Mouse (Mus musculus) large intestine, adult 2 months (tissue): Measurements from ENCODE around the gene Csad. TPM values are rescaled to one million over a fixed set of nuclear protein-coding genes. Genes with fewer than 3 reads are reported as not detected.

Experiments used
- DNase-seq: peaks from one replicate; pipeline ENCODE4 v3.0.0-alpha.2; 2012; ENCODE audit warnings: low read depth, low spot score
- WGBS: fragments of 180-500 bp; shearing (Covaris S2); methylation state at CpG from one replicate; pipeline ENCODE4 v1.1.7; 2018; 5-methylcytosine and 5-hydroxymethylcytosine counted together
- polyA plus RNA-seq: library from polyadenylated mRNA; depleted of rRNA; stranded (reverse); fragments of >200 nt; gene quantifications from 2 replicates; pipeline ENCODE4 v1.2.3, GENCODE M21; 2012

Gene Csad
- polyA plus RNA-seq, 1 experiment: 18.9 TPM

DNA sequence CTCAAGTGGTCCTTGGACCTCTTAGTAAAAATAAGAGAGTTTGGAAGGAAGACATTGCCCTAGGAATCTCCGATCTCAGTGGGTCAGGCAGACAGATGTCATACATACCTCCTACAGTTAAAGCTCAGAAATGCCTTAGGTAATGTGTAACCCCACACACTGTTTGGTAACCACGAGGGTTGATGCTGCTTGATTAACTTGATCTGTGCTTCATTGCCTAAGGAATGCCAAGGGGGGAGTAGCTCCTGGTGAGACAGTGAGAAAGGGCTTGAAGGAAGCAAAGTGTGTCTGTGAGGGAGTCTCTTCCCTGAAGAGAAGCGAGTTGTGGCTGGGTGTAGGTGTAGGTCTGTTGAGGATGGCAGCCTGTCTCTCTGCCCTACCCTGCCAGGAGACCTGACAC lies 2.8 kb upstream of the Csad start:
- DNase-seq: no peak
- 63% methylated on average over 3 of the region's 3 CpGs for WGBS

DNA sequence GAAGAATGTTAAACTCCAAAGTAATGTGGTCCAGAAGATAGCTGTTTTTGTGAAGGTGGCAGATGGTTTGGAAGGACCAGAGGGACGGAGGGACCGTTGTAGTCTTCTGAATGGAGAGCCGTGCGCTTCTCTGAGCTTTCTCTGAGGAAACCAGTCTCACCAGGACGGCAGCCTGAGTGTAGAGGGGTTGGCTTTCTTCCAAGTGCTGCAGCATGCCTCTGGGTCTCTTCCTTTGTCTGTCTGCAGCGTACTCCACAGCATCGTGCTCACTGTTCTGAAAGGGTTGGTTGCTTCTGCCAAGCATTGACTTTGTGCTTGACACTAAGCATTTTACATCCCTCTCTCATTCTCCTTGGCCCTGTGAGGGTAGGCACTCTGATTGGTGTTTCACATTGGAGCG lies 1.3 kb upstream of the Csad start:
- DNase-seq: no peak
- 45% methylated on average over 8 of the region's 8 CpGs for WGBS

DNA sequence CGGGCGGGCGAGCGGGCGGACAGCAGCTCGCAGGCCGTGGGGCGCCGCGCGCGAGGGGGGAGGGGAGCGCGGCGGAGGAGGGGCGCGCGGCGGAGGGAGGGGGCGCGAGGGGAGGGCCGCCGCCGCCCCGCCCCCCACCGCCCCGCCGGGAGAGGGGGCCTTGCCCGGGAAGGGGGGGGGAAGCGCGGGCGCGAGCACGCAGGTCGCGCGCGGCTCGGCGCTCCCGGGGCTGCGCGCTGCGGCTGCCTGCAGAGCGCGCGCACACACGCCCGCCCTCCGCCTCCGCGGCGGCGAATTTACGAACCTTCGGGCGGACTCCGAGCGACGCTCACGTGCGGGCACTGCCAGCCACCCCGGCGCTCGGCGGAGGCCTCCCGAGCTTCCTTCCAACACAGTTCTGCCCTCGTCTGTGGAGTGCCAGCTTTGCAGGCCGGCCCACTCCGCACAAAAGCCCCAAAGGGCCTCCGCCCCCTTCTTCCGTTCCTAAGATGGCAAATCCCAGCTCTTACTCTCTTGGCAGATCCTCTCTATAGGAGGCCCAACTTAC lies 616 bp downstream of the Csad start:
- no peak for DNase-seq
- WGBS: under 1% methylated on average over 50 of the region's 72 CpGs

DNA sequence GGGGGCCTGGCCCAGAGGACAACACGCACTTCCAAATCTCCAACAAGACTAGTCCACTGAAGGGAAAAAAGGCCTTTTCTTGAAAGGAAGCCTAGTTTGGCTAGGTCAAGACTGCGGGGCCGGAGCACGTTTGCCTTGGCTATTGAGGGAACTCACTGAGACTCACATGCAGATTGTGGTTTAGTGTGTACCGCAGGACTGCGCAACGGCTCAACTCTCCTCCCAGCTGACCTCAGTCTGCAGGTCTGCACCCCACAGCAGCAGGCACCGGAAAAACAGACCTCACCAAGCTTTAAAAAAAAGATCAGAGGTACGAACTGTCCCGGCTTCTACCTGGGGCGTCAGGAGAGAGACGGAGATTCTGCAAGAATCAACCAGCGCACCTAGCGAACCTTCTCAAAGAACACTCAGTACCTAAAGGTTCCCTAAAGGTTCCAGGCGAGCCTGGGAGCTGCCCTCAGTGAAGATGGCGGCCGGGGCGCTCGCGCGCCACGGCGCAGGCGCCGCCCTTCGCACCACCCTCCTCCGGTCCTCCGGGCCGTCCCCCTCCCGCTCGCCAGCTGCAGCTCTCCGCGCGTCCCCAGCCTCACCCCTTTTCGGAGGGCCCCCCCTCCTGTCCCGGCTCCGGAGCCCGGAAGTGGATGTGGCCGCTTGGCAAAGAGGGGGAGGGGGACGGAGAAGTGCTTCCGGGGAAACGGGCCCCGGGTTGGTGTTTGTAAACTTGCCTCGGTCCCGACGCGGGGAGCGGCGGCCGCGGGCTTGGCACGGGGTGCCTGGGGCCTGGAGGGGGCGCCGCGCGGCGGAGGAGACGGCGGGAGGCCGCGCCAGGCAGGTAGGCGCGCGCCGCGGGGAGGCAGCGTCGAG lies 1.3 kb downstream of the Csad start, which contains the start of gene Zfp740:
TSS of gene Zfp740 (plus strand) at position 279 of the 864 bp plus-strand sequence.
- peak; percentile 80 for DNase-seq
- 1% methylated on average over 65 of the region's 68 CpGs for WGBS

DNA sequence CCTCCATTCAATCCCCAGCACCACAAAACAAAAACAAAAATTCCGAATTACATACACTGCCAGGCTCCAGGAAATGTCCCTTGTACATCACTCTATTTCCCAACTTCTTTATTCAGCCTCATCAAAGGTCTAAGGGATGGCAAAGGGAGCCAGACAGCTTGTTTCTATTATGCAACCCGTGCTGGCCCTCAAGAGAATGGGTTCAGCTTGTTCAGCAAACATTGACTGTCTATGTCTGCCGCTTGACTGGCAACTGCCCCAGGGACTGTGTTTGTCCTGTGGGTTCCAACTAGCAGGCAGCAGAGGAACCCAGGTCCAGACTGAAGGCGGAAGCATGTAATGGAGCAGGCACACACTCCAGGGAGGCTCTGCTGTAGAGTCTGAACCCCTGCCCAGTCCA lies 5.7 kb downstream of the Csad start:
- DNase-seq: no peak
- WGBS: 68% methylated on average over 4 of the region's 4 CpGs

DNA sequence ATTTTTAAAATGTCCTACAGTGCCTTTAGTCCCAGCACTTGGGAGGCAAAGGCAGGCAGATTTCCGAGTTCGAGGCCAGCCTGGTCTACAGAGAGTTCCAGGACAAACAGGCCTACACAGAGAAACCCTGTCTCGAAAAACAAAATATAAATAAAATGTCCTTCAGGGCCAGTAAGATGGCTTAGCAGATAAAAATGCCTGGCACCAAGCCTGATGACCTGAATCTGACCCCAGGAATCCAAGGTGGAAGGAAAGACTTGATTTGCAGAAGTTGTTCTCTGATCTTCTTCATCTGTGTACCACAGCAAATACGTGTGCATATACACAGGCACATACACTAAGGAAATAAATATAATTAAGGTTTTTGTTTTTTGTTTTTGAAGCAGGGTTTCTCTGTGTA lies 9.2 kb downstream of the Csad start:
- WGBS: 47% methylated on average over 4 of the region's 4 CpGs
- no peak for DNase-seq

DNA sequence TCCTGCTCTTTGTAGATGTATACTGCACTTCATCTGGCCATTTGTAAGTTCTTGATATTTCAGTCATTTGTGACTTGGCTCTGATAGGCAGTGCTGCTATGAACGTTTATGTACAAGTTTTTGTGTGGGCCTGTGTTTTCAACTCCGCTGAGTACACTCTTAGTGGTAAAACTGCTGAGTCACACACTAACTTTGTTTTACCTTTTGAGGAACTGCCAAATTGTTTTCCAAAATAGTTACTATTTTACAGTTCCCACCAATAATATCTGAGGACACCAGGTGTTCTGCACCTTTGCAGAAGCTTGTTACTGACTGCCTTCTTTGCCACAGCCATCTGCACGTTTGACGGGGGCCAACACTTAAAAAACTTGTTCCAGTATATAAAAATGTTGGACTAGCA lies 10.1 kb downstream of the Csad start:
- DNase-seq: no peak
- WGBS: 27% methylated on average over 4 of the region's 4 CpGs

DNA sequence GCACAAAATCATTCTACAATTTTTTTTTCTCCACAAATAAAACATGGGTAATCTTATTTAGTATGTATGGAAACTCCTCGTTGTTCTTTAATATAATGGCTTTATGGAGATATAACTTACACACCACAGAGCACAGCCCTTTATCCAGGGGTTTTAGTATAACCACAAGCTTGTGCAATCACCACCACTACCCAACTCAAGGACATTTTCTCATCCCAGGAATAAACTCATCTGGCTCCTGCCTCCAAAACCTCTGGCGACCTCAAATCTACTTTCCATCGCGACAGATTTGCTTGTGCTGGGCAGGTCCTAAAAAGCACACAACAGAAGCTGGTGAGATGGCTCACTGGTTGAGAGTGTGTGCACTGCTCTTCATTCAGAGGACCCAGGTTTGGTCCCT lies 10.9 kb downstream of the Csad start:
- no peak for DNase-seq
- WGBS: 65% methylated on average over 4 of the region's 4 CpGs

DNA sequence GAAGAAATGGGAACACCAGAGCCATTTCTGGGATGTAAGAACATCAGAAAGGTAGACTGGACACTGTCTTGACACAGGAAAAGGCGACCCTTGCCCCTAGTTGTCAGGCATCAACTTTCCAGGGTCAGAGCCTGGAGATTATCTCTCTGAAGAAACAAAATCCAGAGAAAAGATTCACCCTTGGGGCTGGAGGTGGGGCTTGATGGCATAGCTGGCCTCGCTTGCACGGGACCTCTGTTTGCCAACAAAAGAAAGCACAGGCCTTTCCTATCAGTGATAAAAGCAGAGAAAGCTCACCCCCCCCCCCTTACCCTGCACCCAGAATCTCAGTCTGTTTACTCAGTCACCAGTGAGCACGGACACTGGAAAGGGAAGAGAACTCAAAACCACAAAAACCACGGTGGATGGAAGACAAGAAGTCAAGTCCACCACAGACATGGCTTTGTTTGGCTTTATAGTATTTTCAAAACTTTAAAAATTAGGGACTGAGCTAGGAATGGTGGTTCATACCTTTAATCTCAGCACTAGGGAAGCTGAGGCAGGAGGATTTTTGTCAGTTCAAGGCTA lies 11.6 kb downstream of the Csad start:
- WGBS: 44% methylated on average over 5 of the region's 5 CpGs
- no peak for DNase-seq

DNA sequence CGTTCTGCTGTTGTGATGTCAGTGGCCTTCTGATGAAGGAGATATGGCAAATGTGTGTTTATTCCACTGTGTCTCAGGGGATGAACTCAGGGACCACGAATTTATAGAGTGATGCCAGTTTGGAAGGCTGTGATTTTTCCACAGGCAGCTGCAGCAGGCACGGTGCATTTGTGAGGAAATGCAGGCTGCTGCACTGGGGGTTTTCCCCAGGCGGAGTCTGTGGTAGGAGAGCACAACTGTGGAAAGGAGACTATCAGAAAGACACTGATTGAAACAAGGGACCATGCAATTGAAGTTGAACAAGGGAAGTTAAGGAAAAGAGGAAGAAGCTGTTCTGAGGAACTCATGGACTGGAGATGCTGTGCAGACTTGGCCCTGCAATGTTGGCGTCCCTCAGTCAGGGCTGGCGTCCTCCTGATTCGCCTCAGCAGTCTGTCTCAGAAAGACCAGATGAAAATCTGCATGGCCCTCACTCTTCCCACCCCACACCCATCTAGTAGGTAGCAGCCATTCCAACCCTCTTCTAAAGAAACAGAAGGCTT lies 12.2 kb downstream of the Csad start:
- DNase-seq: no peak
- 53% methylated on average over 7 of the region's 7 CpGs for WGBS

DNA sequence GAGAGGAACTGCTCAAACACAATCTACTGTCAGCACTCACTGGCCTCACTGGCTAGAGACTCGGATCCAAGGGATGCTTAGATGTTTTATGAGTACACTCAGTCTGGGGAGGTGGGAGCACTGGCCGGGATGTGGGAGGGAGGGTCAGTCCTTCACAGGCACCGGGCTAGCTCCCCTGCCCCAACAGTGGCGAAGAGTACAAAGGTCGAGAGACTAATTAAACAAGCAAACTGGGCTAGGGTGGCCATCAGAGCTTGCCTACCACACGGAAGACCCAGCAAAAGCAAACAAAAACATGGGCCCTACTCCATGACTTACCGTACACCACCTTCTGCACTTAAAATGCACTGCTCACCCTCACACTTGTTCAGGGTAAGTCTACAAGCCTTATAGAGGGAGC lies 12.8 kb downstream of the Csad start:
- 36% methylated on average over 7 of the region's 7 CpGs for WGBS
- no peak for DNase-seq

DNA sequence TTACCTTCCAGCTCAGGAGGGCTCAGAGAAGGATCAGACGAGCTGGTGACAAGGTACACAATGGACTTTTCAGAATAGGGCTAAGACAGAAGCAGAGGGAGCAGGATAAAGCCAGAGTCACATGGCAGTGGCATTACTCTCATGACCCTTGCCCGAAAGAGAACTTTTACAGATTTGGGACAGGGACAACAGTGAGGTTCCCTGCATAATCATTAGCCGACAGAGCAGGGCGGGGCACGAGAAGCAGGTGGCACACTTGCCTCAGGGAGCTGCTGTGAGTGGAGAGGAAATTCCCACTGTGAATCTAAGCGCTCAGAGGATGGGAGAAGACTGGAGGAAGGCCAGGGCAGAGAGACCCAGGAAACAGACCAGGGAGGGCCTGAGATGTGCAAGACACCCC lies 15.6 kb downstream of the Csad start:
- 30% methylated on average over 6 of the region's 6 CpGs for WGBS
- no peak for DNase-seq

DNA sequence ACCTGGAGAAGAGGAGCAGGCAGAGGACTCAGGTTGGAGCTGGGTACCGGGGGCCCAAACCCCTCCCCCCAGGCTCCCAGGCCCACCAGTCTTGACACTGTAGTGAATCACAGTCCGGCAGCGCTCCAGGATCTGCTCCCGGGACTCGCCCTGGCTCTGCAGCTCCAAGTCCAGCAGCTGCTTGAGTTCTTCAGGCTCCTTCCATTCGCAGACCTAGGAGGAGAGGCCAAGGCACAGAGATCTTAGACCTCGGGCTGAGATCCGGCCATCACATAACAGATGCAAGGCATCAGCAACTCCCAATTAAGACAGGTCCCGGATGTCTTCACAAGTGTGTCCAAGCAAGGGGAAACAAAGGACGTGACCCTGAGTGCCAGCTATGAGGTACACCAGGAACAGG lies 16.4 kb downstream of the Csad start:
- 29% methylated on average over 10 of the region's 10 CpGs for whole genome bisulfite sequencing

DNA sequence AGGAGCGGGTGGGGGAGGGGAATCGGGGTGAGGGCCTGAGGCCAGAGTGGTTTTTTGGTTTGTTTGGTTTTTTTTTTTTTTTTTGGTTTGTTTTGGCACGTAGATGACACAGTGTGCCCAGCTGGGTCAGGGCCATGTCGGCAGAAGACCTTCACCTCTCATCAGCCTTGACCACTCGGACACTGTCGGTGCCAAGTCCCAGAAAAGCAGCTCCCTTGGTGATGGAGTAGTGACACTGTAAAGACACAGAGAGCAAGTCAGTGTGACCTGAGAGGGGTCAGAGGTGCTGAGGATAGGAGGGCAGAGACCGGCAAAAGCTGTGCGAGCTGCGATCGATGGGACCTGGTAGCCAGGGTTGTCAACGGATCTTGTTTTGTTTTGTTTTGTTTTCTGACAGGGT lies 18.3 kb downstream of the Csad start:
- 85% methylated on average over 11 of the region's 11 CpGs for WGBS
- no peak for DNase-seq

More for the DNA sequence above, 16.4 kb downstream of the Csad start:
- no peak for DNase-seq

DNA sequence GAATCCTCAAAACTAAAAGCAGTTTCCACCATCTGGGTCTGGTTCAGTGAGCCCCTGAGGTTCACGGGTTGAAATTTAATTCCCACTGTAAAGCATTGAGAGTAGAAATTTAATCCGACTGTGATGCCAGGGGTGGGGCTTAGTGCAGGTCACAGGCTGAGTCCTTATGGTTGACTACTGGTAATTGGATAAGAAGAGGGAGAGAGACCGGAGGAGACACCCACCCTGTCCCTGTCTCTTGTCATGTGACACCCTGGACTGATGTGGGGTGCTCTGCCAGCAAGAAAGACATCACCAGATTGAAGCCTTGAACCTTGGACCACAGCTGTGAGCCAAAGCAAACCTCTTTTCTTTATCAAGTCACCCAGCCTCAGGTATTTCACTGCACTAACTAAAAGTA lies 21.4 kb downstream of the Csad start:
- 74% methylated on average over 3 of the region's 3 CpGs for WGBS
- DNase-seq: no peak

DNA sequence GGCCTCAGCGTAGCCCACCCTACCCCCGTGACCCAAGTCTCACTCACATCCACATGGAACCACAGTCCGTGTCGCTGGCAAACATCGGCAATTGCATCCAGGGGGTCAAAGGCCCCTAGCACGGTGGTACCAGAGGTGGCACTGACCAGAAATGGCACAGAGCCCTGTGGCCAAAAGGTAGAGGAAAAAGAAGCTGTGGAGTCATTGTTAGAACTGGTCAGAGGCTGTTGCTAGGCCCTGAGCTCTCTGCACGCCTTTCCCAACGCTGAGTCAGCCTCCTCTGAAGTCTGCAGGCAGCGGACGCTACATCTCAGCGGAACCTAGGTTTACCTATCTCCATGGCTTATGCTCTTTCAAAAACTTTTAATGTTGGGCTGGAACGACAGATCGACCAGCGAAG lies 24.6 kb downstream of the Csad start:
- DNase-seq: no peak
- 91% methylated on average over 14 of the region's 14 CpGs for WGBS

DNA sequence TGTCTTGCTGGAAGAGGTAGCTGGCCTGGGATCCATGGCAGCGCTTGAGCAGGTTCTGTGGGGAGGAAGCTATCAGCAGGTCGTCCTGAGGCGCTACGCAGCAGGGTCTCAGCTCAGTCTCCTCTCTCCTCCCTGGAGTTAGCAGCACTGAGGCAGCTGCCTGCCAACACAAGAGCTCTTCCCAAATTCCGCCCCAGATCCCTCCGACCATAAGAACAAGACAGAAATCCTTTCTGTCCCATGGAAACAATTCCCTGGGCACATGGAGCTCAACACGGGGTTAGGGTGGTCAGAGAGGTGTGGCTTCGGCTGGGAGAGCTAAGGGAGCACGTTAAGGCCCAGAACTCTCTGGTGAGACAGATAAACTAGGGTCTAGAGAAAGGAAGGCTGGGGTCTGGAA lies 25.4 kb downstream of the Csad start:
- WGBS: 89% methylated on average over 9 of the region's 9 CpGs
- no peak for DNase-seq

DNA sequence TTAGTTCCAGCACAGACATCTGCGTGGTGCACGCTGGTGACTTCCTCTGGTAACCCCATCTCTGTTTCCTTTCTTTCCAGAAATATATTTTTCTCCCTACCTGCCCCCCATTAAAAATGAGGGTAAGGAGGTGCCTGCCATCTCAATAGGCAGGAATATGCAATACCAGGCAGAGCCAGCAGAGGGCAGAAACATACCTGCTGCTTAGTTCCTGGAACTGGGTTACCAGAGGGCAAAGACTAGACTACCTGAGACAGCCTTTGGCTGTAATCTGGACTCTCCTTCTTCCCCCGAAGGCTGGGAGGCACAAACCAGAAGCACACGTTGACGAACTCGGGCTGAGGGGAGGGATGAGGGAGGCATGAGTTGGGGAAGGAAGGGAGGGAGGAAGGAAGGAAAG lies 26.2 kb downstream of the Csad start:
- DNase-seq: no peak
- WGBS: 14% methylated on average over 6 of the region's 6 CpGs

DNA sequence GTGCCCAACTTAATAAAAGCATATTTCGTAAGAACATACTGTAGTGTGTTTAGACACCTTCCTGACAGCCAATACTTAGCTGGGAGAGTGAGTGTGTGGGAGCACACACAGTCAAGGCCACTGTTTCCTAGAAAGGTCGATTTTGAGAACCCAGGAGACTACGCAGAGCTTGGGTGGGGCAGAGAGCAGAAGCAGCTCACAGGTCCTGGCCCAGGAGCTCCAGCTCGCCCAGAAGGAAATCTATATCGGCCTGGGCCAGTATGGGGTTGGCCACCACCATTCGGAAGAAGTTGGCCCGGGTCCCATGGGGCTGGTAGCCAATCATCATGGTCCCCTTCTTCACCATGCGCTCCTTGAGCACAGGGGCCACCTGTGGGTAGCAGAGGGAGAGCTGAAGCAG lies 27.1 kb downstream of the Csad start:
- DNase-seq: no peak
- WGBS: 62% methylated on average over 8 of the region's 8 CpGs

DNA sequence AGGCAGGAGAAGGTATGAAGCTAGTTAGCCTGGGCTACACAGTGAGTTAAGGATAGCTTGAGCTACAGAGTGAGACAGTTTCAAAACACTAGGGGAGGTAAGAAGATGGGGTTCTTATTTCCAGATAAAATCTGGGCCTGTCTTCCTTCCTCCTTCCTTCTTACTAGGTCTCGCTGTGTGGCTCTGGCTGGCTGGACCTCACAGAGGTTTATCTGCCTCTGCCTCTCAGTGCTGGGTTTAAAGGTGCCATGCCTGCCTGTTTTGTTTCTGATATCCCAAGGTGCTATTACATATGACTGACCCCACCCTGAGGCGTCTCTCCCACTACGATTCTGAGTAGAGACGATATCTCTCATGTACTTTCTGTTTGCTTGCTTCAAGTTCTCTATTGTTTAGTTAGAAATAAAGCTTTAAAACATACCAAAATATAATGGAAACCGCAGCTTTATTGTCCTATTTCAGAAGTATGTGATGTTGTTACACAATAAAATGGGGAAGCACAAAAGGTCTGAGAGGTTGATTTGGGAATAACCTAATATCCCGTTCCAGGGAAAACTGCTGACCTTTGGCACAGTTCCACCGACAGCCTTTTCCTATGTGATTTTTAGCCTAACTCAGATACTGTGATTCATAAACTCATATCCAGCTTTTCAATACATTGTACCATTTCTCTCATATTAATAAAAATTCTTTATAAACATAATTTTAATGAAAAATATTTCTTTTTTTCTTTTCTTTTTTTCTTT lies 27.8 kb downstream of the Csad start:
- DNase-seq: no peak
- 34% methylated on average over 7 of the region's 7 CpGs for WGBS
